Mouse (Mus musculus): Measurements from ENCODE around the gene Hspb3.
A peak's percentile ranks its signal among the peaks of the same experiment; 100 is the strongest.

Hspb3 gene

GRCm38 (mm10) chr13:113663151-113663779 lies at the start of gene Hspb3:
Gene Hspb3 (minus strand): TSS chr13:113663676.
- DNase-seq (ENCODE audit: low spot score in 2 of 2), result peak in 1 of 2 experiments; percentile 63

GRCm38 (mm10) chr13:113713186-113713585 lies 49.7 kb upstream of the Hspb3 start:
- DNase-seq (ENCODE audit: low spot score in 2 of 2), result no peak

GRCm38 (mm10) chr13:113706183-113706582 lies 42.7 kb upstream of the Hspb3 start:
- DNase-seq (ENCODE audit: low spot score in 2 of 2), result no peak

GRCm38 (mm10) chr13:113701185-113701584 lies 37.7 kb upstream of the Hspb3 start:
- no peak for DNase-seq (ENCODE audit: low spot score in 2 of 2)

- DNase-seq (ENCODE audit: low spot score in 2 of 2), result no peak
Measured at GRCm38 (mm10) chr13:113699928-113700327, 36.5 kb upstream of the Hspb3 start.

- peak; percentile 23 to 37 for DNase-seq (ENCODE audit: low spot score in 2 of 2)
Measured at GRCm38 (mm10) chr13:113699415-113699873, 36.0 kb upstream of the Hspb3 start.

GRCm38 (mm10) chr13:113696838-113697321 lies 33.4 kb upstream of the Hspb3 start:
- no peak for DNase-seq (ENCODE audit: low spot score in 2 of 2)

GRCm38 (mm10) chr13:113693383-113693782 lies 29.9 kb upstream of the Hspb3 start:
- DNase-seq (ENCODE audit: low spot score in 2 of 2), result peak; percentile 28 to 53

GRCm38 (mm10) chr13:113691644-113692043 lies 28.2 kb upstream of the Hspb3 start:
- no peak for DNase-seq (ENCODE audit: low spot score in 2 of 2)

GRCm38 (mm10) chr13:113689883-113690282 lies 26.4 kb upstream of the Hspb3 start:
- no peak for DNase-seq (ENCODE audit: low spot score in 2 of 2)

- no peak for DNase-seq (ENCODE audit: low spot score in 2 of 2)
Measured at GRCm38 (mm10) chr13:113686691-113687121, 23.2 kb upstream of the Hspb3 start.

GRCm38 (mm10) chr13:113682821-113683220 lies 19.3 kb upstream of the Hspb3 start:
- no peak for DNase-seq (ENCODE audit: low spot score in 2 of 2)

GRCm38 (mm10) chr13:113680646-113681045 lies 17.2 kb upstream of the Hspb3 start:
- DNase-seq (ENCODE audit: low spot score in 2 of 2), result no peak

- peak; percentile 68 to 88 for DNase-seq (ENCODE audit: low spot score in 2 of 2)
Measured at GRCm38 (mm10) chr13:113669459-113670077, 6.1 kb upstream of the Hspb3 start.

GRCm38 (mm10) chr13:113663883-113664282 lies 407 bp upstream of the Hspb3 start:
- DNase-seq (ENCODE audit: low spot score in 2 of 2), result no peak

GRCm38 (mm10) chr13:113661826-113662271 lies 1.6 kb downstream of the Hspb3 start:
- DNase-seq (ENCODE audit: low spot score in 2 of 2), result peak in 1 of 2 experiments; percentile 51

- peak in 1 of 2 experiments; percentile 47 for DNase-seq (ENCODE audit: low spot score in 2 of 2)
Measured at GRCm38 (mm10) chr13:113660576-113661310, 2.7 kb downstream of the Hspb3 start.

- peak in 1 of 2 experiments; percentile 49 for DNase-seq (ENCODE audit: low spot score in 2 of 2)
Measured at GRCm38 (mm10) chr13:113657204-113657603, 6.3 kb downstream of the Hspb3 start.

GRCm38 (mm10) chr13:113656639-113657038 lies 6.8 kb downstream of the Hspb3 start:
- no peak for DNase-seq (ENCODE audit: low spot score in 2 of 2)

GRCm38 (mm10) chr13:113655511-113655910 lies 8.0 kb downstream of the Hspb3 start:
- no peak for DNase-seq (ENCODE audit: low spot score in 2 of 2)

GRCm38 (mm10) chr13:113640944-113641597 lies 22.4 kb downstream of the Hspb3 start:
- DNase-seq (ENCODE audit: low spot score in 2 of 2), result no peak

GRCm38 (mm10) chr13:113638914-113639313 lies 24.6 kb downstream of the Hspb3 start:
- DNase-seq (ENCODE audit: low spot score in 2 of 2), result no peak
